Mouse (Mus musculus) B cell, adult 62 days (primary cell): ENCODE measurements around the gene Gm11037. TPM values are rescaled to one million over a fixed set of nuclear protein-coding genes. Genes with fewer than 3 reads are reported as not detected.

Experiments
- total RNA-seq: library from RNA; stranded (reverse); gene quantifications from 4 replicates; pipeline ENCODE4 v1.2.4, GENCODE M21; 2023

Gene Gm11037
- total RNA-seq: not detected in 4 replicates

DNA sequence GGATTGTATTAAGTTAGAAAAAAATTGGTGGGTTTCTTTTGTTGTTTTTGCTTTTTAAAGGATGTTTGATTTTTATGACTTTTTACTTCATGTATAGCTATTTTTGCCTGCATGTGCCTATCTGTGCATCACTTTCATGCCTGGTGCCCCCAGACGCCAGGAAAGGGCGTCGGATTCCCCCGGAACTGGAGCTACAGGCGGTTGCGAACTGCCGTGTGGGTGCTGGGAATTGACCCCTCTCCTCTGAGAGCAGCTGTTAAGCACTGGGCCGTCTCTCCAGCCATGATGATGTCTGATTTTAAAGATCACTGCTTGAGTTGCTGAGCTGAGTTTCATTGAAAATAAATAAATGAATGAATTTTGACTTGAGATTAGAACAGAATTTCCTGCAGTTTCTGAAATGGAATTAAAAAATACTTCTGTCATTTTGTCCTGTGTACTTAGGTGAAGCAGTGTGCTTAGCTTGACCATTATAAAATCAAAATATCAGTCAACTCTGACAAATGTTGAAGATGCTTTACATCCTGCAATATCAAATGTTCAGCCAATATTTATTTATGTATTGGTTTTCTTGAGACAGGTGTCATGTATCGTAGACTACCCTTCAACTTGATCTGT lies at the start of gene Gm11037:
Gene Gm11037, plus strand, starts transcription at position 568 of the 618 bp plus-strand sequence.

DNA sequence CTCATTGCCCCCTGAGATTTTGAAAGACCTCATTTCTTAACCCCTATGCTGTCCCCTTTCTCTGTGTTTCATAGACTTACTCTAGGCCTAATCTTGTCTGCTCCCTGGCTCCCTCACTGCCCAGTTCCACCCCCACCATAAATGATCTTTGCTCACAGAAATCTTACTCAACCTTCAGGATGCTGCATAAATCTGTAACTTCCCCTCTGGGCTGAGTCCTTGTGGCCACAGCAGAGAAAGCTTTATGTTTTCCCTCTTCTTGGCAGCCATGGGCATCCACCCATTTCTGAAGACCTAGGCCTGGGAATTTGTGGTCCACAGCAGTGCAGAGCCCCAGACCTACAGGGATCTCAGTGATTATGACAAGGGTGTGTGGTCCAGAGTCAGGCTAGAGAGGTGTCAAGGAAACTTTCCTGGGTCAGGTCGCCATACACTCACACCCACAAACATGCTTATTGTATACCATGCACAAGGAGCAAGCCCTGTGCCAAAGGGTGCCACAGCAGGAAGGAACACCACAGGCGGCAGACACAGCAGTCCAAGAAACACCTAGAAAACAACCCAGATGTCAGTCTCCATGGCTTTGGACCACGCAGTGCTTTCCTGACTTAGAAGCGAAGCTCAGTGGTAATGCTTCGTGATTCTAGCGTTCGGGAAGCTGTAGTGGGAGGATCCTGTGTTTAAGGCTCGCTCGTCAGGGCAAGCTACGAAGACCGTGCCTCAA lies 46.5 kb upstream of the Gm11037 start, which contains the start of gene Siglec1:
Gene Siglec1, minus strand, starts transcription at position 99 of the 724 bp plus-strand sequence.

DNA sequence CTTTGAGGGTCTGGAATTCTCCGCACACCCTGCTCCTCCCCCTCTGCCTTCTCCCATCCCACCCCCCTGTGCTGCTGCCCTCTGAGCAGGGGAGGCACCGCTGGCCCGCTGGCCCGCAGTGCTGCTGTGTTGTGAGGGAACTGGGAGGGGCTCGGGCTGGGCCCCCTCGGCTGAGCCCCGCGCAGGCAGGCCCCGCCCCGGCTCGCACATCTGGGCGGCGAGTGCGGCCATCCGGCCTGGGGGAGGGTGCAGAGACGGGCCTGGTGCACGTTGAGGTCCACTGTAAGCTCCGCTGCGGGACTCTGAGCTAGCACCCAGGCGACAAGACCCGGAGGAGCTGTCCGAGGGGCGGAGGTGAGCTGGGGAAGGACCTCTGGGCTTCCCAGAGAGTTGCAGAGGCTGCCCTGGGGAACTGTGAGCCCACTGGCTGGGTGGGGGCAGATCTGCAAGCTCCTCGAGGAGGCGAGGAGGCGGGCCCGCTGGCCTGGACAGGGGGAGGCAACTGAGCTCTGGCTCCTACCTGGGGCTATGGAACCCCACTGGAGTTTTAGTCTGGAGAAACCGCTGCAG lies 6.1 kb upstream of the Gm11037 start, which contains the start of gene Hspa12b:
Gene Hspa12b, plus strand, starts transcription at position 120 of the 570 bp plus-strand sequence.

DNA sequence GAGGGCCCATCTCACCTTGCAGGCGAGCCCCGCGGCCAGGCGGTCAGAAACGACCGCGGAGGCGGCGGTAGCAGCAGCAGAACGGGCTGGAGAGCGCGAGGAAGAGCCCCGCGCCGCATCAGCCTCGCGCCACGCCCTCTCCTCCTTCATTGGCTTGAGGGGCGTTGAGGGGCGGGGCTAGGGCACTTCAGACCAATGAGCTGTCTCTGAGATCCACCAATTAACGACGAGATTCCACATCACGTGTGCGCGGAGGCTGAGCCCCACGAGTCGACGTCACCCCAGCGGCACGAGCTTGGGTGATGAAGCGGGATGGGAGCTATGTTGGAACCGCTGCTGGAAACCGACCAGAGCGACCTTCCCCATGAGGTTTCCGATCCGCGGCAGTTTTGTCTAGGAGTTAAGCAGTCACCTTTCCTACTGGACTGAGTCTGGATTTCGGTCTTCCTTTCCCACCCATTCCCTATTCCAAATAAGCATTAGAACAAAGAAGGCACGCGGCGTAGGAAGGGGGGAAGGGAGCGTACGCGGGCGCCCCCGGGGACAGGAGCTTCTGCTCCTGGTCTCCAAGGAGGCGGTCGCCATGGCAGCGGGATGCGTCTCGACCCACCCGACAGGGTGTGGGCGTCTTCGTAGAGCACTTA lies 26.8 kb downstream of the Gm11037 start, which contains the start of gene 1700037H04Rik:
Gene 1700037H04Rik, minus strand, starts transcription at position 144 of the 644 bp plus-strand sequence.

DNA sequence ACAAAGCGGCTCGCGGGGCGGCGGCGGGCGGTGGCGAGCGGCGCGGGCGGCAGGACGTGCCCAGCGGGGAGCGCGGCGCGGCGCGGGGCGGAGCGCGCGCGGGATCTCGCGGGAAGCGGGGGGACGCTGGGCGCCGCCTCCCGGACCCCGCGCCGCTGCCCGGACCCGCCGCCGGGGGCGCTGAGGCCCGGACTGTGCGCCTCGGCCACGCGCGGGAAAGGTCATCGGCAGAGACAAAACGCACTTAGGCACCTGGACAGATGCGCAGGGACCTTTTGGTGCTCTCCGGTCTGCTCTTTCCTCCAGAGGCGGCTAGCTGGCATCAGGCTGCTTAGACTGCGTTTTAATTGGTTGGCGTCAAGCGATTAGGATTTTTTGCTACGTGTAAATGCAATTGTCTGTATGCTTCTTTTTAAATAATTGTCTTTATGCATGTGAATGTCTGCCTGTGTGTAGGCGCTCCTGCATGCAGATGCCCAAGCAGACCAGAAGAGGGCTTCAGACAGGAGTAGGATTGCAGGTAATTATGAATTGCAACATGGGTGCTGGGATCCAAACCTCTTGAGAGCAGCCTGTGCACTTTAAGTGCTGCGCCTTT lies 46.8 kb downstream of the Gm11037 start, which contains the start of gene Cenpb:
Gene Cenpb, minus strand, starts transcription at position 78 of the 598 bp plus-strand sequence.

Other genes with a start within 250 kb of the Gm11037 start
- gene 4930402H24Rik, start 227.1 kb upstream of the Gm11037 start, total RNA-seq: 13.8 to 20.1 TPM (median 15.8 TPM) in 4 replicates
- 17.8 to 19.6 TPM (median 18.5 TPM) in 4 replicates for gene Atrn, start 227.0 kb upstream of the Gm11037 start, total RNA-seq
- gene Gfra4, start 90.4 kb upstream of the Gm11037 start, total RNA-seq: not detected in 4 replicates
- gene Adam33, start 69.7 kb upstream of the Gm11037 start, total RNA-seq: not detected in 4 replicates
- gene Siglec1, start 46.7 kb upstream of the Gm11037 start, total RNA-seq: 0.09 to 0.38 TPM (median 0.21 TPM) in 4 replicates
- gene Hspa12b, start 6.2 kb upstream of the Gm11037 start, total RNA-seq: 0.21 TPM in 1 of 4 replicates, not detected in the others
- 18.1 to 21.6 TPM (median 20.3 TPM) in 4 replicates for gene 1700037H04Rik, start 26.6 kb downstream of the Gm11037 start, total RNA-seq
- gene Cenpb, start 46.6 kb downstream of the Gm11037 start, total RNA-seq: 25.8 to 26.4 TPM (median 26.0 TPM) in 4 replicates
- 64.9 to 80.9 TPM (median 71.7 TPM) in 4 replicates for gene Cdc25b, start 53.5 kb downstream of the Gm11037 start, total RNA-seq
- gene Spef1, start 53.8 kb downstream of the Gm11037 start, total RNA-seq: 1.0 to 2.0 TPM (median 1.8 TPM) in 4 replicates
- 5.8 to 11.0 TPM (median 7.2 TPM) in 4 replicates for gene Ap5s1, start 73.6 kb downstream of the Gm11037 start, total RNA-seq
- gene Mavs, start 100.6 kb downstream of the Gm11037 start, total RNA-seq: 19.8 to 26.9 TPM (median 22.6 TPM) in 4 replicates
- 63.0 to 67.8 TPM (median 64.3 TPM) in 4 replicates for gene Pank2, start 129.0 kb downstream of the Gm11037 start, total RNA-seq
- 4.1 to 5.8 TPM (median 5.8 TPM) in 4 replicates for gene Rnf24, start 219.4 kb downstream of the Gm11037 start, total RNA-seq